Mouse (Mus musculus) right cerebral cortex, postnatal 14 days (tissue): Measurements from ENCODE around the gene Slc38a4.
A peak's percentile ranks its signal among the peaks of the same experiment; 100 is the strongest.

Experiments used
- DNase-seq: peaks from one replicate; pipeline ENCODE4 v3.0.0; 2022

Gene Slc38a4

GRCm38 (mm10) chr15:97055794-97056193 is at the start of gene Slc38a4:
Gene Slc38a4, minus strand, starts transcription at chr15:97055956.
- no peak for DNase-seq

GRCm38 (mm10) chr15:97104889-97105391 is 49.2 kb upstream of the Slc38a4 start:
- DNase-seq = no peak

- DNase-seq = no peak
Observed at GRCm38 (mm10) chr15:97104048-97104447, 48.3 kb upstream of the Slc38a4 start.

- DNase-seq = no peak
Observed at GRCm38 (mm10) chr15:97102811-97103210, 47.1 kb upstream of the Slc38a4 start.

- no peak for DNase-seq
Observed at GRCm38 (mm10) chr15:97102181-97102580, 46.4 kb upstream of the Slc38a4 start.

GRCm38 (mm10) chr15:97099101-97099500 is 43.3 kb upstream of the Slc38a4 start:
- no peak for DNase-seq

- no peak for DNase-seq
Observed at GRCm38 (mm10) chr15:97097548-97097947, 41.8 kb upstream of the Slc38a4 start.

- DNase-seq = no peak
Observed at GRCm38 (mm10) chr15:97089526-97089925, 33.8 kb upstream of the Slc38a4 start.

GRCm38 (mm10) chr15:97085833-97086232 is 30.1 kb upstream of the Slc38a4 start:
- DNase-seq = peak; percentile 10

GRCm38 (mm10) chr15:97077665-97078064 is 21.9 kb upstream of the Slc38a4 start:
- no peak for DNase-seq

- DNase-seq = no peak
Observed at GRCm38 (mm10) chr15:97076092-97076491, 20.3 kb upstream of the Slc38a4 start.

- no peak for DNase-seq
Observed at GRCm38 (mm10) chr15:97075240-97075639, 19.5 kb upstream of the Slc38a4 start.

- no peak for DNase-seq
Observed at GRCm38 (mm10) chr15:97072859-97073826, 17.4 kb upstream of the Slc38a4 start.

GRCm38 (mm10) chr15:97067340-97068136 is 11.8 kb upstream of the Slc38a4 start:
- no peak for DNase-seq

- no peak for DNase-seq
Observed at GRCm38 (mm10) chr15:97066937-97067336, 11.2 kb upstream of the Slc38a4 start.

GRCm38 (mm10) chr15:97063211-97063610 is 7.5 kb upstream of the Slc38a4 start:
- DNase-seq = no peak

- no peak for DNase-seq
Observed at GRCm38 (mm10) chr15:97060973-97061372, 5.2 kb upstream of the Slc38a4 start.

- no peak for DNase-seq
Observed at GRCm38 (mm10) chr15:97060571-97060970, 4.8 kb upstream of the Slc38a4 start.

GRCm38 (mm10) chr15:97060102-97060501 is 4.3 kb upstream of the Slc38a4 start:
- DNase-seq = no peak

GRCm38 (mm10) chr15:97059071-97060041 is 3.6 kb upstream of the Slc38a4 start:
- no peak for DNase-seq

GRCm38 (mm10) chr15:97054767-97055489 is 828 bp downstream of the Slc38a4 start:
- DNase-seq = no peak

GRCm38 (mm10) chr15:97054131-97054530 is 1.6 kb downstream of the Slc38a4 start:
- no peak for DNase-seq
